ENCODE assay signal across 1 mouse cellular context in the genomic region with DNA sequence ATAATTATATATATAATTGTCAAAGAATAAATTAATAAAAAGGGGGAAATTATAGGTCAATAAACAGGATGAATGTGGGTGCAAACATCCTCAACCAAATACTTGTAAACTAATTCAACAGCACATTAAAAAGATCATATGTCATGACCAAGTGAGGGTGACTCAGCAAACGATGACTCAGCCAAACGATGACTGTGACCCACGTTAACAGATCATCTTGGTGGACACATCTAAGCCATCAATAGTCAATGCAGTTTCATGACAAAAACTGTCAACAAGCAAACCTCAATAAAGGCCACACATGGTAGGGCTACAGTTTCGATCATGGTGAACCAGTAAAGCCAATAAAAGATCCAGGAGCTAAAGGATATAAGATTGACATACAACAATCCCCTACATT.
TF ChIP-seq lines count a peak whose summit lies in the region.

No protein-coding gene starts in this region.

TF ChIP-seq in MEL, 35 proteins besides CTCF, POLR2A, EP300 and RAD21 (continued from another document):
- no peak for TF ChIP-seq TAL1 (IDR thresholded peaks at IDR 0.05; ENCODE audit: low read length)
- TF ChIP-seq CHD2 (IDR thresholded peaks at IDR 0.05; ENCODE audit: low read length), result no peak
- no peak for TF ChIP-seq TBP (IDR thresholded peaks at IDR 0.05; ENCODE audit: low read depth, low read length)
- no peak for TF ChIP-seq RCOR1 (IDR thresholded peaks at IDR 0.05; ENCODE audit: low read depth, low read length)
- no peak for TF ChIP-seq POLR2AphosphoS2 (IDR thresholded peaks at IDR 0.05; ENCODE audit: low read length)
- TF ChIP-seq ETS1 (IDR thresholded peaks at IDR 0.05; ENCODE audit: low read depth, low read length), result no peak
- TF ChIP-seq ELF1 (IDR thresholded peaks at IDR 0.05; ENCODE audit: low read depth, low read length), result no peak
- no peak for TF ChIP-seq NELFE (IDR thresholded peaks at IDR 0.05; ENCODE audit: low read depth, low read length)
- no peak for TF ChIP-seq MAZ (IDR thresholded peaks at IDR 0.05; ENCODE audit: low read depth, low read length)
